Mouse (Mus musculus): ENCODE results near the gene Il9. TPM values are rescaled to one million over a fixed set of nuclear protein-coding genes. Genes with fewer than 3 reads are reported as not detected.

The Il9 gene
- polyA plus RNA-seq, 1 experiment from 2014 or later: not detected

DNA sequence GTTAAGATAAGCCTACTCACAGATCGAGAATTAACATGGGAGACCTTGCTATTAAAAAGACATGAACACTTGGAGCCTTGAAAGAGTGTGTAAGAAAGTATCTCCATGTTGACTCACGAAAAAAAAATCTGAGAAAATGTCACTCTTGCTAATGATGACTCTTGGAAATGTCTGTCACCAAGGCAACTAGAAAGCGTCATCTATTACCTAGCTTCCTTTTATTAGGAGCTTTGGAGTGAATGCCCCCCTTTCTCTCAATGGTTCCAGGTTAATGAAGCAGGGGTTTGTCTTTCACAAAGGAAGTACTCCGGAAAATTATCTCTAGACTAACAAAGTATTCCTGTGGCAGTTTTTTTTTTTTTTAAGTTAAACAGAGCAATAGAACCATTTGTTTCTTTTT lies 34.3 kb upstream of the Il9 start:
- H3K4me3 ChIP-seq (replicated peaks; ENCODE audit: low read depth, low read length): no peak overlapping the region
- no peak overlapping the region for H3K4me2 ChIP-seq (ENCODE audit: low read length)
- DNase-seq (peak; percentile 17), ATAC-seq (ENCODE audit: low FRiP score, low TSS enrichment) (no peak)
- H3K9me3 ChIP-seq (ENCODE audit: control insufficient read depth, low read length): no peaks in the 10 kb centered on the region
- H3K27me3 ChIP-seq (ENCODE audit: control insufficient read depth, insufficient read depth, low read length): no peaks in the 10 kb centered on the region
- WGBS: 67% methylated on average over 4 of the region's 4 CpGs
- H3K27ac ChIP-seq (replicated peaks; ENCODE audit: low read depth, low read length): no peak overlapping the region
- no peaks in the 10 kb centered on the region for H3K36me3 ChIP-seq (ENCODE audit: control insufficient read depth, insufficient read depth, low read length)
- H3K4me1 ChIP-seq (ENCODE audit: control insufficient read depth, insufficient read depth, low read length): no peaks in the 10 kb centered on the region
- H3K9ac ChIP-seq (replicated peaks; ENCODE audit: low read length): no peak overlapping the region

- no peaks in the 10 kb centered on the region for H3K27me3 ChIP-seq (ENCODE audit: control insufficient read depth, insufficient read depth, low read length)
- no peak overlapping the region for H3K4me2 ChIP-seq (ENCODE audit: low read length)
- H3K36me3 ChIP-seq (ENCODE audit: control insufficient read depth, insufficient read depth, low read length): no peaks in the 10 kb centered on the region
- H3K9ac ChIP-seq (replicated peaks; ENCODE audit: low read length): no peak overlapping the region
- H3K4me3 ChIP-seq (replicated peaks; ENCODE audit: low read depth, low read length): no peak overlapping the region
- H3K9me3 ChIP-seq (ENCODE audit: control insufficient read depth, low read length): no peaks in the 10 kb centered on the region
- ATAC-seq (ENCODE audit: low FRiP score, low TSS enrichment): no peak
- DNase-seq: no peak
- no peaks in the 10 kb centered on the region for H3K4me1 ChIP-seq (ENCODE audit: control insufficient read depth, insufficient read depth, low read length)
- H3K27ac ChIP-seq (replicated peaks; ENCODE audit: low read depth, low read length): no peak overlapping the region
Observed at GRCm38 (mm10) chr13:56513595-56513994, 31.5 kb upstream of the Il9 start.

GRCm38 (mm10) chr13:56509796-56510195 lies 27.8 kb upstream of the Il9 start:
- 81% methylated on average over 2 of the region's 2 CpGs for WGBS
- Histone ChIP-seq H3K36me3 (ENCODE audit: control insufficient read depth, insufficient read depth, low read length) (no peaks in the 10 kb centered on the region), H3K9ac (replicated peaks; ENCODE audit: low read length) (no peak overlapping the region), H3K27ac (replicated peaks; ENCODE audit: low read depth, low read length) (no peak overlapping the region), H3K4me2 (ENCODE audit: low read length) (no peak overlapping the region), H3K4me3 (replicated peaks; ENCODE audit: low read depth, low read length) (no peak overlapping the region), H3K9me3 (ENCODE audit: control insufficient read depth, low read length) (no peaks in the 10 kb centered on the region), H3K27me3 (ENCODE audit: control insufficient read depth, insufficient read depth, low read length) (no peaks in the 10 kb centered on the region), H3K4me1 (ENCODE audit: control insufficient read depth, insufficient read depth, low read length) (no peaks in the 10 kb centered on the region)
- no peak for ATAC-seq (ENCODE audit: low FRiP score, low TSS enrichment)
- DNase-seq: no peak

GRCm38 (mm10) chr13:56506871-56507496 lies 24.9 kb upstream of the Il9 start:
- DNase-seq (no peak), ATAC-seq (ENCODE audit: low FRiP score, low TSS enrichment) (no peak)
- WGBS: 81% methylated on average over 6 of the region's 6 CpGs
- no peak overlapping the region for H3K9ac ChIP-seq (replicated peaks; ENCODE audit: low read length)
- no peaks in the 10 kb centered on the region for H3K27me3 ChIP-seq (ENCODE audit: control insufficient read depth, insufficient read depth, low read length)
- H3K9me3 ChIP-seq (ENCODE audit: control insufficient read depth, low read length): no peaks in the 10 kb centered on the region
- no peaks in the 10 kb centered on the region for H3K4me1 ChIP-seq (ENCODE audit: control insufficient read depth, insufficient read depth, low read length)
- H3K36me3 ChIP-seq (ENCODE audit: control insufficient read depth, insufficient read depth, low read length): no peaks in the 10 kb centered on the region
- no peak overlapping the region for H3K27ac ChIP-seq (replicated peaks; ENCODE audit: low read depth, low read length)
- no peak overlapping the region for H3K4me3 ChIP-seq (replicated peaks; ENCODE audit: low read depth, low read length)
- no peak overlapping the region for H3K4me2 ChIP-seq (ENCODE audit: low read length)

- Histone ChIP-seq H3K4me3 (replicated peaks; ENCODE audit: low read depth, low read length) (no peak overlapping the region), H3K27me3 (ENCODE audit: control insufficient read depth, insufficient read depth, low read length) (no peaks in the 10 kb centered on the region), H3K9ac (replicated peaks; ENCODE audit: low read length) (no peak overlapping the region), H3K4me1 (ENCODE audit: control insufficient read depth, insufficient read depth, low read length) (no peaks in the 10 kb centered on the region), H3K27ac (replicated peaks; ENCODE audit: low read depth, low read length) (no peak overlapping the region), H3K4me2 (ENCODE audit: low read length) (no peak overlapping the region), H3K9me3 (ENCODE audit: control insufficient read depth, low read length) (no peaks in the 10 kb centered on the region), H3K36me3 (ENCODE audit: control insufficient read depth, insufficient read depth, low read length) (no peaks in the 10 kb centered on the region)
- DNase-seq: no peak
- no peak for ATAC-seq (ENCODE audit: low FRiP score, low TSS enrichment)
- WGBS: 75% methylated on average over 6 of the region's 6 CpGs
Observed at GRCm38 (mm10) chr13:56501866-56502420, 19.9 kb upstream of the Il9 start.

DNA sequence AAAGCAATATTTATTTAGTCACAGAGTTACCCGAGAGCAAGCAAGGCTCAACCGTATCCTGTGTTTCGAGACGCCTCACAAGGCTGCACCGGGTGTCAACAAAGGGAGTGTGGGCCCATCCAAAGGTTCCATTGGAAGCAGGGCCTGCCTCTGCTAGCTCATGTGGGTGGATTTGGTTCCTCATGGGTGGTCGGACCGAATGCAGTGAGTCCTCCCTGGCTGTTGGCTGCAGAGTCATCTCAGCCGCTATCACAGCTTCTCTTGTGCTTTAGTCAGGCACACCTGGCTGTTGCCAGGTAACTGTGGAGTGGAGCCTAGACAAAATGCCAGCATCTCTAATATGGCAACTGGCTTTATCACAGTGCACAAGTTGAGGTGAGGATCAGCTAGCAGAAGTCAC lies 18.6 kb upstream of the Il9 start:
- Histone ChIP-seq H3K9ac (replicated peaks; ENCODE audit: low read length) (no peak overlapping the region), H3K4me2 (ENCODE audit: low read length) (no peak overlapping the region), H3K4me1 (ENCODE audit: control insufficient read depth, insufficient read depth, low read length) (no peaks in the 10 kb centered on the region), H3K9me3 (ENCODE audit: control insufficient read depth, low read length) (no peaks in the 10 kb centered on the region), H3K27ac (replicated peaks; ENCODE audit: low read depth, low read length) (no peak overlapping the region), H3K36me3 (ENCODE audit: control insufficient read depth, insufficient read depth, low read length) (no peaks in the 10 kb centered on the region), H3K27me3 (ENCODE audit: control insufficient read depth, insufficient read depth, low read length) (no peaks in the 10 kb centered on the region), H3K4me3 (replicated peaks; ENCODE audit: low read depth, low read length) (no peak overlapping the region)
- DNase-seq (no peak), ATAC-seq (ENCODE audit: low FRiP score, low TSS enrichment) (no peak)
- 92% methylated on average over 8 of the region's 8 CpGs for WGBS

DNA sequence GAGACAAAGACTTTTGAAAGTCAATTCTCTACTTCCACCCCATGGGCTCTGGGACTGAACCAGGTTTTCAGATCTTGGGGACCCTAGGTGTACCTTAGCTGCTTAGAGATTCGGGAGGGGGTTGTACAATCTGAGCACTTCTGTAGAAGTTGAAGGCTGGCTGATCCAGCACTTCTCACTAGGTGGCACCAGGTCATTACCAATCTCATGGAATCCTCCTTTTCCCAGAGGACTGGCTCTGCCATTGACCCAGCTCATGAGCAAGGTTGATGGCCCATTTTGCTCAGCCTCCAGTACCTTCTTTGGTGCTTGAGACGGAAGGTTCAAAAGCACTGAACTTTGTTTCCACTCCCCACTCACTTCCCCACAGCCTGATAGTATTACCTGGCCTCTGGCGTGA lies 18.1 kb upstream of the Il9 start:
- WGBS: 81% methylated on average over 3 of the region's 3 CpGs
- no peaks in the 10 kb centered on the region for H3K9me3 ChIP-seq (ENCODE audit: control insufficient read depth, low read length)
- H3K4me1 ChIP-seq (ENCODE audit: control insufficient read depth, insufficient read depth, low read length): no peaks in the 10 kb centered on the region
- no peaks in the 10 kb centered on the region for H3K36me3 ChIP-seq (ENCODE audit: control insufficient read depth, insufficient read depth, low read length)
- H3K27ac ChIP-seq (replicated peaks; ENCODE audit: low read depth, low read length): no peak overlapping the region
- no peak overlapping the region for H3K9ac ChIP-seq (replicated peaks; ENCODE audit: low read length)
- H3K4me2 ChIP-seq (ENCODE audit: low read length): no peak overlapping the region
- DNase-seq (peak; percentile 60), ATAC-seq (ENCODE audit: low FRiP score, low TSS enrichment) (no peak)
- no peaks in the 10 kb centered on the region for H3K27me3 ChIP-seq (ENCODE audit: control insufficient read depth, insufficient read depth, low read length)
- no peak overlapping the region for H3K4me3 ChIP-seq (replicated peaks; ENCODE audit: low read depth, low read length)

DNA sequence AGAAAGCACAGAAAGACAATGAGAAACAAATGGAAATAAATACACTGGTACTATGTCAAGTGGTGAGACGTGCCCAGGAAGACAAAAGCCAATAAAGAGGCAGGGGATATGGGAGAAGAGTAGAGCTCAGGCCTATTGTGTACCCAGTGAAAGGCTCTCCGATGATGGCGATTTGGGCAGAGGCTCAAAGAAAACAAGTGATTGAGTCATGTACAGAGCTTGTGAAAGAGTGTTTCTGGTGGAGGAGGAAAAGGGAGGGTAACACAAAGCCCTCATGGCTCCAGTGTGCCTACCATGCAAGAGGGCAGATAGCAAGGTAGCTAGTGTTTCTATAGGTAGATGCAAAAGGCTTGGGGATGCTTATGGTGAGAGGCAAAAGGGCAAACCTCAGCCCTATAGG lies 12.4 kb upstream of the Il9 start:
- H3K4me2 ChIP-seq (ENCODE audit: low read length): no peak overlapping the region
- H3K4me1 ChIP-seq (ENCODE audit: control insufficient read depth, insufficient read depth, low read length): no peaks in the 10 kb centered on the region
- H3K9me3 ChIP-seq (ENCODE audit: control insufficient read depth, low read length): no peaks in the 10 kb centered on the region
- H3K27ac ChIP-seq (replicated peaks; ENCODE audit: low read depth, low read length): no peak overlapping the region
- H3K36me3 ChIP-seq (ENCODE audit: control insufficient read depth, insufficient read depth, low read length): no peaks in the 10 kb centered on the region
- no peaks in the 10 kb centered on the region for H3K27me3 ChIP-seq (ENCODE audit: control insufficient read depth, insufficient read depth, low read length)
- ATAC-seq (ENCODE audit: low FRiP score, low TSS enrichment) (no peak), DNase-seq (no peak)
- 25% methylated on average over 3 of the region's 3 CpGs for WGBS
- H3K4me3 ChIP-seq (replicated peaks; ENCODE audit: low read depth, low read length): no peak overlapping the region
- H3K9ac ChIP-seq (replicated peaks; ENCODE audit: low read length): no peak overlapping the region

DNA sequence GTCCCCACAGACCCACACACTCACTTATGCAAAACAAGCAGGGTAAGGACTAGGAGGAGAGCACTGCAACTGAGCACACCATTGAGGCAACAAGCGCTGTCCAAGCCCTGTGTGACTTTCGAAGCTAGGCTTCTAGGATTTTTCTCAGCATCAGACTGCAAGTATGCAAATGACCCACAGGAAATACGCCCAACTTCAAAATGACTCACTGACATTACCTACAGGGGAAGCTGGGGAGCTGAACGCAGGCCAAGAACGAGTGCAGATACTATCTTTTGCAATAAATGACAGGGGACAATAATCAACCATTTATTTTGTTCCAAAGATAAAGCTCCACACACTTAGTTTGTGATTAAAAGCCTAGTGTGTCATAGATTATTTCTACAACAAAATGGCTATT lies 6.0 kb upstream of the Il9 start:
- no peaks in the 10 kb centered on the region for H3K9me3 ChIP-seq (ENCODE audit: control insufficient read depth, low read length)
- H3K27ac ChIP-seq (replicated peaks; ENCODE audit: low read depth, low read length): no peak overlapping the region
- DNase-seq (no peak), ATAC-seq (ENCODE audit: low FRiP score, low TSS enrichment) (no peak)
- H3K4me3 ChIP-seq (replicated peaks; ENCODE audit: low read depth, low read length): no peak overlapping the region
- no peaks in the 10 kb centered on the region for H3K27me3 ChIP-seq (ENCODE audit: control insufficient read depth, insufficient read depth, low read length)
- no peaks in the 10 kb centered on the region for H3K36me3 ChIP-seq (ENCODE audit: control insufficient read depth, insufficient read depth, low read length)
- no peak overlapping the region for H3K4me2 ChIP-seq (ENCODE audit: low read length)
- H3K9ac ChIP-seq (replicated peaks; ENCODE audit: low read length): no peak overlapping the region
- no peaks in the 10 kb centered on the region for H3K4me1 ChIP-seq (ENCODE audit: control insufficient read depth, insufficient read depth, low read length)
- 78% methylated on average over 5 of the region's 5 CpGs for whole genome bisulfite sequencing
